Mouse (Mus musculus): Measurements from ENCODE around the gene Gm35549. TPM values are rescaled to one million over a fixed set of nuclear protein-coding genes. Genes with fewer than 3 reads are reported as not detected.

Gene Gm35549
- polyA plus RNA-seq (2014; fragmentation: Illumina TruSeq; extraction: RNeasy Lipid Tissue Mini Kit (QIAGEN cat#74804); ENCODE audit: low read depth, low replicate concordance): not detected

GRCm38 (mm10) chr9:122843760-122844159, at the start of gene Gm35549:
Gm35549 (minus strand) TSS chr9:122844035.

DNA sequence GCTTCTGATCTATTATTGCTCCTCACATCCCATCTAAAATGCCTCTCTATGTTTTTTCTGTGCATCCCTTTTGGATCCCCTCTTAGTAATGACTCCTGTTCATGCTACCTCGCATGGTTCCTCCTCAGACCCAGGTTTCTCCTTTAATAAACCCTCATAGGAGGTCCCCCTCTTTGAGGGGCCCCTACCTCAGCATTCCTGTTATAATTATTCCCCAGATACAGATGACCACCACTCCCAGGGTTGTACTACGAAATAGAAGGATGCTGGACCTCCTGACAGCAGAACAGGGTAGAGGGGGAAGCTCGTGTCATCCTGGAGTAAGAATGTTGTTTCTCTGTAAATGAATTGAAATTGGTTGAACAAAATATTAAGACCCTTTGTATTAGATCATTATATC, 41.5 kb upstream of the Gm35549 start, which contains the start of gene Zkscan7:
Zkscan7 (plus strand) TSS at position 301 of the 400 bp plus-strand sequence.

DNA sequence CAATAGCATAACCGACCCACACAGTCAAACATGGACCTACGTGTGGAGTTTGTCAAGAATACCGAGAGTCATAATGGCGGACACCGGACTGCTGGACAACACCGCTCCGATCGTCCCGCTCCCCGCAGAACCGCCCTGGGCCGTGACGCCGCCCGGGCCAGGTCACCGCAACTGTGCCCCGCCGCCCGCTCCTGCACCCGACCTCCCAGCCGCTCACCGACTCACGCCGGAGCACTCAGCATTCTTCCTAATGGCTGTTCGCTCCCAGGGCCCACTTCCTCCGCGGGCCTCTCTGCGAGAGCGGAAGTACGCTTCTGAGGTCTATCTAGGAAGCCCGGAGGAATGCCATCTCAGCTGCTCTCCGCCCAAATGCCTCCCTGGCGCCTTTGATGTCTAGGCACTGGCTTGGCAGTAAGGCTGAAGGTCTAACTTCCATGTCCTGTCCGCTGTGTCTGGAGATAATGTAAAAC, 21.9 kb upstream of the Gm35549 start, which contains the start of gene Zfp445:
Zfp445 (minus strand) TSS at position 310 of the 470 bp plus-strand sequence.

GRCm38 (mm10) chr9:122805053-122805844, 38.6 kb downstream of the Gm35549 start, which contains the start of gene Tcaim:
Tcaim (plus strand) TSS chr9:122805539.

Other genes starting within 250 kb of the Gm35549 start
- gene Topaz1, start 96.7 kb downstream of the Gm35549 start, polyA plus RNA-seq (2014; fragmentation: Illumina TruSeq; extraction: RNeasy Lipid Tissue Mini Kit (QIAGEN cat#74804); ENCODE audit: low read depth, low replicate concordance): not detected
- 26.2 TPM for gene Tcaim, start 38.5 kb downstream of the Gm35549 start, polyA plus RNA-seq (2014; fragmentation: Illumina TruSeq; extraction: RNeasy Lipid Tissue Mini Kit (QIAGEN cat#74804); ENCODE audit: low read depth, low replicate concordance)
- gene Zfp445, start 22.0 kb upstream of the Gm35549 start, polyA plus RNA-seq (2014; fragmentation: Illumina TruSeq; extraction: RNeasy Lipid Tissue Mini Kit (QIAGEN cat#74804); ENCODE audit: low read depth, low replicate concordance): 56.2 TPM
- gene Zkscan7, start 41.6 kb upstream of the Gm35549 start, polyA plus RNA-seq (2014; fragmentation: Illumina TruSeq; extraction: RNeasy Lipid Tissue Mini Kit (QIAGEN cat#74804); ENCODE audit: low read depth, low replicate concordance): 19.9 TPM
- 1.1 TPM for gene Zfp105, start 79.0 kb upstream of the Gm35549 start, polyA plus RNA-seq (2014; fragmentation: Illumina TruSeq; extraction: RNeasy Lipid Tissue Mini Kit (QIAGEN cat#74804); ENCODE audit: low read depth, low replicate concordance)
- 36.3 TPM for gene 1110059G10Rik, start 107.0 kb upstream of the Gm35549 start, polyA plus RNA-seq (2014; fragmentation: Illumina TruSeq; extraction: RNeasy Lipid Tissue Mini Kit (QIAGEN cat#74804); ENCODE audit: low read depth, low replicate concordance)
- 0.40 TPM for gene Kif15, start 107.0 kb upstream of the Gm35549 start, polyA plus RNA-seq (2014; fragmentation: Illumina TruSeq; extraction: RNeasy Lipid Tissue Mini Kit (QIAGEN cat#74804); ENCODE audit: low read depth, low replicate concordance)
- gene Tmem42, start 177.3 kb upstream of the Gm35549 start, polyA plus RNA-seq (2014; fragmentation: Illumina TruSeq; extraction: RNeasy Lipid Tissue Mini Kit (QIAGEN cat#74804); ENCODE audit: low read depth, low replicate concordance): 7.2 TPM
- not detected for gene Tgm4, start 190.7 kb upstream of the Gm35549 start, polyA plus RNA-seq (2014; fragmentation: Illumina TruSeq; extraction: RNeasy Lipid Tissue Mini Kit (QIAGEN cat#74804); ENCODE audit: low read depth, low replicate concordance)

Measured in liver, adult 10 weeks (tissue).